Mouse (Mus musculus) testis, adult 2 months (tissue): ENCODE data around the gene Hyal1.

Source experiments
- CTCF ChIP-seq: fragments of 200-500 bp; IDR thresholded peaks from 2 replicates; pipeline ENCODE4 v1.5.1; 2012; ENCODE audit warnings: low read depth, mild to moderate bottlenecking, inconsistent platforms, low read length, moderate library complexity; ENCODE audit not compliant: control insufficient read depth, insufficient read depth, insufficient replicate concordance
- POLR2A ChIP-seq: fragments of 200-500 bp; IDR thresholded peaks from 2 replicates; pipeline ENCODE4 v1.6.1; 2012; ENCODE audit warnings: low read depth, mild to moderate bottlenecking, inconsistent platforms, low read length, moderate library complexity; ENCODE audit not compliant: control insufficient read depth

- no peak for TF ChIP-seq CTCF
- TF ChIP-seq POLR2A = no peak
Observed at GRCm38 (mm10) chr9:107586504-107586903, 9.8 kb downstream of the Hyal1 start.
